Mouse (Mus musculus) neural tube, embryonic 10.5 days (tissue): Measurements from ENCODE around the gene Gm20431.

Experiments used
- DNase-seq: peaks from one replicate; pipeline ENCODE4 v3.0.0-alpha.2; 2017; ENCODE audit warnings: low spot score; ENCODE audit errors: extremely low spot score

The Gm20431 gene

GRCm38 (mm10) chr2:167661270-167662203, at the start of gene Gm20431:
Gm20431 (minus strand) TSS chr2:167661496.
- DNase-seq: peak; percentile 90

GRCm38 (mm10) chr2:167710574-167710973, 49.3 kb upstream of the Gm20431 start:
- DNase-seq: no peak

GRCm38 (mm10) chr2:167709969-167710368, 48.7 kb upstream of the Gm20431 start:
- no peak for DNase-seq

- no peak for DNase-seq
Observed at GRCm38 (mm10) chr2:167708373-167708772, 47.1 kb upstream of the Gm20431 start.

GRCm38 (mm10) chr2:167706183-167706939, 45.1 kb upstream of the Gm20431 start:
- no peak for DNase-seq

GRCm38 (mm10) chr2:167704409-167704808, 43.1 kb upstream of the Gm20431 start:
- no peak for DNase-seq

- DNase-seq: no peak
Observed at GRCm38 (mm10) chr2:167702126-167702525, 40.8 kb upstream of the Gm20431 start.

GRCm38 (mm10) chr2:167701472-167701871, 40.2 kb upstream of the Gm20431 start:
- no peak for DNase-seq

GRCm38 (mm10) chr2:167700018-167700417, 38.7 kb upstream of the Gm20431 start:
- DNase-seq: no peak

GRCm38 (mm10) chr2:167697902-167698301, 36.6 kb upstream of the Gm20431 start:
- DNase-seq: no peak

- no peak for DNase-seq
Observed at GRCm38 (mm10) chr2:167696143-167696542, 34.8 kb upstream of the Gm20431 start.

GRCm38 (mm10) chr2:167695491-167695890, 34.2 kb upstream of the Gm20431 start:
- no peak for DNase-seq

GRCm38 (mm10) chr2:167694963-167695362, 33.7 kb upstream of the Gm20431 start:
- no peak for DNase-seq

- no peak for DNase-seq
Observed at GRCm38 (mm10) chr2:167694244-167694643, 32.9 kb upstream of the Gm20431 start.

- no peak for DNase-seq
Observed at GRCm38 (mm10) chr2:167693540-167693939, 32.2 kb upstream of the Gm20431 start.

GRCm38 (mm10) chr2:167692831-167693230, 31.5 kb upstream of the Gm20431 start:
- DNase-seq: no peak

GRCm38 (mm10) chr2:167691871-167692661, 30.8 kb upstream of the Gm20431 start:
- DNase-seq: no peak

GRCm38 (mm10) chr2:167691410-167691809, 30.1 kb upstream of the Gm20431 start:
- no peak for DNase-seq

- DNase-seq: no peak
Observed at GRCm38 (mm10) chr2:167690962-167691311, 29.6 kb upstream of the Gm20431 start.

- no peak for DNase-seq
Observed at GRCm38 (mm10) chr2:167690219-167690961, 29.1 kb upstream of the Gm20431 start.
